Mouse (Mus musculus) c-Kit-positive CD71-positive TER-119-positive erythroid progenitor cells, embryonic 14.5 days (primary cell): ENCODE results near the gene Grb10.

Source experiments
- DNase-seq: peaks from one replicate; pipeline ENCODE4 v3.0.0-alpha.2; 2013; ENCODE audit warnings: low spot score

Grb10 gene

DNA sequence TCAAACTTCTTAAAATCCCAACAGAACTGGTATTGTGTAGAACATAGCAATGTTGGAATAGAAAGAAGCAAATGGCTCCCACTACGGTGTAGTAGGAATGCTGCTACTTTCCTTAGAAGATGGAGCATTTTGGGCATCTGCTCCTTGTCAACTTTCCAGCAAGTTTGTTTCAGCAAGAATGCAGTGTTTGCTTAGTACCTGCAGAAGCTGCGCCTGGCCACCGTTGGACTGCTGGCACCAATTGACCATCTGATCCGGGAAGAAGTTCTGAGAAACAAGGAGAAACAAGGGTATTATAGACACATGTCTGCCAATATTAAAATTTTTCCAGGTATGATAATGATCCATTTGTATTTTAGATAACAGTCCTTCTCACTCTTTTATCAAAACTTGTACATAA, 92.7 kb downstream of the Grb10 start:
- no peak for DNase-seq

DNA sequence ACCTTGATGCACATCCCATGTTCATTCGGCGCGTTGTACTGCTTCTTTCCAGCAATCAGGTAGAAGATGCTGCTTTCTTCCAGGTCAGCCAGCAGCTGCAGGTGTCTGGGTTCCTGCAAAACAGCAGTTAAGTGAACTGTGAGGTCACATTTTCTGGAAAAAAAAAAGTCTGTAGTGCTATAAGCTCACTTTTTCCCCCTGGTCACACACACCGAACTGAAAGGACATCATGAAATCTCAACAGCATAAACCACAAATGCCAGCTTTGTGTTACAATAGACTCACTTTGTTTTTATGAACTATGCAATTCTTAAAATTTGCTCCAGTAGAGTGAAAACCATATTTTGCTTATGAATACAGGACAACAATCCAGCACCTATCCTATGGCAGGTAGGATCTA, 93.7 kb downstream of the Grb10 start:
- DNase-seq, result no peak

DNA sequence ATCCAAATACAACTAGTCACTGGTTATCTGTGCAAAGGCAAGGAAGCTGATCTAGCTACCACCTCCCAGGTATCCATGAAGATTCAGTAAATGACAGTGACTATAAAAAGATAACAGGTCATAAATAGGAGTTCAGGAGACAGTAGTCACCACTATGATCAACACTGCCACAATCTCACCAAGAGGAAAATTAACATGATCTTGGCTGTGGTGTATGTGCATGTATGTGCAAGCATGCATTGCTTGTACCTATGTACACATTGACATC, 94.5 kb downstream of the Grb10 start:
- no peak for DNase-seq

DNA sequence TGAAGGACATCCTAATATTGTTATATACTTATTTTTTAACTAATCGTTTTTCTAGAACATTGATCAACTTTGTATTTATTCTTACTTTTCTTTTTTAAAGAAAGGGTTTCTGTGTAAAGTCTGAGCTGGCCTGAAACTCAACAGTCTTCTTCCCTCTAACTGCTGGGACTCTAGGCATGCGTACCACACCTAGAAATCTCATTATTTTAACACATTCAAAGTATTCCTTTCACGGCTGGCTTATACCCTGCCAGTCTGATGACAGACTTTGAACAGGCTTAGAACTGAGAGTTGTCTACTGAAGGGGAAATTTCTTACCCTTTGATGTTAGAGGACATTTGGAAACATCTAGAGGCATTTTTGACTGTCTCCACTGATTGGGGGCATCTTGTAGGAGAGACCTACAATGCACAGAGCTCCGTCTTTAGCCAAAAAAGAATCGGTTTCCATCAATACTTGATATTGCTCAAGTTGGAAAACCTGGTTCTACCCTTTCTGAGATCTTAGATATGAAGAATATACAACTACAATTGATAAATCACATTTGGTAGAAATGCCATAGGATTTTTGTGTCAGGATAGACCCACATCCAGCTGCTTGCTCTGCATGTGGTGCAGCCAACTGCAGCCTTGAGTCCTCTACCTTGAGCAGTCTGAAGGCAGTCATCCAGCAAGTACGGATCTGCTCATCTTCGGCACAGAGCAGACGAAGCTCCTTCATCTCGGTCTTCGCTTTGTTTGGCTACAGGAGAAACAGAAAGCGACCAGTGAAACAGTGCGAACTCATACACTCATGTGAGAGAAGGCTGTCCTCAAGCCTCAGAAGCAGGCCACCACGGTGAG, 95.0 kb downstream of the Grb10 start:
- DNase-seq, result no peak

DNA sequence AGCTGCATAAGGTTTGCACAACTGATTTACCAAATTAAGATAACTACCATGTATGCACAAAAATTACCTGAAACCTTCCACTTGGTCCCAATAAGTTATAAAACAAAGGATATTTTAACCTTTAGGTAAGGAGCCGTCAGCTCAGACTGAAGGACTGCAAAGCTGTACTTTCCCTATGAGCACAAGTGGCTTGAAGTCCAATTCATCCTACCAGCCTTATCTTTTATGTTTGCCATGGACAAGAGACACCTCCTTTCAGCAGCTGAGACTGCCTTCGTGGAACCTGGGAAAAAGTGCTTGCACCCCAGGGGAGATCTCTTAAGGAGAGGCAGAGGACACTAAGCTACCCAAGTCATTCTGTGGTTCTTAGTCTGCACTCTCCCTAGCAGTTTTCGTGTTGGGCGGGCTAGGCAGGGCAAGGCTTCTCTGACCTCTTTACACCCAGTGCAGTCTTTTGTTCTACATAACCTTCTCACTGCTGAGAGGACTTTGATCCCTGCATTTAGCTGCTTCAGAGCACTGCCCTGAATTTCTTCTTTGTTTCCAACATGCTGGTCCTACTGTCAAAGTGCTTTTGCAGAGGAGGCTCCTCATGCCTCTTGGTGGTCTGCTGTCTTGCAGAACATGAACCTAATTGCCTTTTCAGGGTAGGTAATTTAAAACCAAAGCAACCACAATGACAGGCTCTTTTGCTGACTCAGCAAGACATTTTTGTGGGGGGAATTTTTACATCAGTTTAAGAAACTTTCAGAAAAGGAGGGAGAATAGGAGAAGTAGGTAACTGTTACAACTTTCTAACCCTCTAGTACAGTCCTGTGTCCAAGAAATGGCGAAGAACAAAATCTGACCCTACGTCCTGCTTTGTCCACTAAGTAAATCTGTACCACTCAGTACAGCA, 95.9 kb downstream of the Grb10 start:
- DNase-seq, result no peak

DNA sequence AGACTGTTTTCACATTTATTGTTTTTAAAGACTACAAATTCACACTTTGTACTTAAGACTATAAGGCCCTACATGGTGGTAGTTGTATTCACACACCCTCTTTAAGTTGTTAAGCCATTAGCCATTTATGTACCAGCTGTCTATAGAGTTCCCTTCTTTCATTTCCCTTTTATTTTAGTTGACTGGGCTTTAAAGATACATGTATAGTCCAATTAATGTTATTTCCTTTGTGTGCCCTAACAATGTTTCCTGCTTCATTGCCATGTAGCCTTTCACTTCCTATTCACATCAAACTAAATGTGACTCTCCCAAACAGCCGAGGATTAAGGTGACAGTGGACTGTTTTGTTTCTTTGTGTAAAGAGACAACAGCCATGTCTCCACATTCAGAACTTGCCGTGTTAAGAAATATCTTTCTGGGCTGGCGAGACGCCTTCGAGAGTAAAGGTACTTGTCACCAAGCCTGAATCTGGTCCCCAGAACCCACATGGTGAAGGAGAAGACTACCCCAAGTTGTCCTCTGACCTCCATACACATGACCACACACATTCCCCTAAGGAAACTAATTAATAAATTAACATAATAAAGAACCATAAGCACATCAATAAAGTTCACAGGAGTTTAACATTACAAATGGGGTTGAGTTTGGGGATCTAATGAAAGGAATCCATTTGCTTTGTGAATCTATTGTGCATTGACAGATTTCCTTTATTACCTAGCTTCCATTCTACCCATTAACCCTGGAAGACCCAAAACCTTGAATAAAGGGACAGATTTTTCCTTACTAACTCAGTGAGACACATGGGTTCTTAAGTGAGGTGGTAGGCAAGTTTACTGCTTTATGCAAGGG, 97.4 kb downstream of the Grb10 start:
- no peak for DNase-seq

DNA sequence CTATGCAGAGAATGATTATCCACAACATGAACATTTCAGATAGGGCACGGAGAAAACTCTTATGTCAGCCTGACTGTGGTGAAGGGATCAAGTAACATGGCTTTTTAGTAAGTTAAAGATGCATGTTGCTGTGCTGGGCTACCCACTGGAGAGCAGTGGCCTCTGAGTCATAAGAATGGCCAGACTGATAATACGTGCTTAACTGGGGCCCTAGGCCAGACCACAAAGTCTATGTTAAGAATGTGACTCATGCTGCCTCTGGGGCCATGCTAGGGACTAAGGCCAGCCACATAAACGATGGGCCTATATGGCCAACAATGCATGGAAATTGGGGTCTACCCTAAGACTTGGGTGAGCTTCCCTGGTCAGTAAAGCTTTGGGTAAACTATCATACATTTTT, 98.9 kb downstream of the Grb10 start:
- DNase-seq, result no peak

DNA sequence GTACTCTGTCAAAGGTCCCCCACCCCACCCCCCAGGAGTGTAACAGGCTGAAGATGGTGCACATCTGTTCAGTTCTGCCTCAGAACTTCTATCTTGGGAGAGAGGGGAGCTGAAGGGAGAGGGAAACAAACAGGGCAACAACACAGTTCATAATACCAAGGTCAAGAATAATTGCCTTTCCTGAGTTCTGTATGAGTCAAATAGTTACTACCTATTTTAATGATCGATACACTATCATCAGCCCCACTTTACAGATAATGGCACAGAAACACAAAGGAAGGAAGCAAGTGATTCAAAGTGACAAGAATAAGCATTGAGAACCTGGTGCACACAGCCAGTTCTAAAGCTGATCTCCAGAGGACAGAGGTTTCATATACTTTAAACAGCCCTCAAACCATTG, 99.9 kb downstream of the Grb10 start:
- DNase-seq, result no peak

DNA sequence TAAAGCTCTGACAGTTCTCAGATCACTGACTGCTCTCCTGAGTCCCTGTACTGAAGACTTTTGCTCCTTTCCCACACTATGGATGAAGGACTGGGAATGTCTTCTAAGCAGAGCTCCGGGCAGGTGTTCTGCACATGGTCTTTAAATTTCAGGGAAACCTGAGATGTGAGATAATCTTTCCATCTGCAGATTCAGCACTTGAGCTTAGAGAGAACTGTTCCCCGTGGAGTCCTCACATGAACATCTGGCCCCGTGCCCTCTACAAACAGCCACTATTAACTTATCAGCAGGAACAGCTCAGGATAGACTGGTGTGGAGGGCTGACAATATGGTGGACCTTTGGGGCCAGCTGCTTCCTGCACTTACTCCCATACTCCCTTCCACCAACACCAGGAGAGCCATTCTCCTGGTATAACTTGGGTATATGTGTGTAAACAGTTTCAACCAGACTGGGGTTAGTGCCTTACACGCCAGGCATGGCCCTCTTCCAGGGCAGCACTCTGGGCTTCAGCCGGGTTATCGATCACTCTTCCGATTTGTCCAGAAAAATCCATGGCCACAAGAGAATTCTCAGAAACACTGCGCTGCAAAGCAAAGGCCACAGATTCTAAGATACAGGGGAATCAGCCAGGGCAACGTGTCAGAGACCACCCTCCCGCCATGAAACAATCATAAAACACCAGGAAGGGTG, 101.0 kb downstream of the Grb10 start:
- DNase-seq, result no peak

DNA sequence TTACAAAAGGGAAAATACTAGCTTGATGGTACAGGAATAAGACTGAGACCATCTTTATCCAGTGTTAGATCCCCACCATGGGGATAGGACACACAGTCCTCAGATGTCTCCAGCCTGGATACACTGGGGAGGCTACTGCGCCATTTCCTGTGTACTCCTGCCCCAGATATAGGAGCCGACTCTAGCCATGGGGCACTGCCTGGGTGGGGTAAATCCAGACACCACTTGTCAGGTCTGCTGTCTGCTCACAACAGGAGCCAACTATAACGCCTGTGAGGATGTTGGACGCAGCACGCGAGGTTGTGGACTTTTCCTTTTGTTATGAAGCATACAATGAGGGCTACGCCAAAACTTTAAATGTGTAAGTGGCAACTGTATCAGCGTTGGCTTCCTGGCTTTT, 103.7 kb downstream of the Grb10 start:
- no peak for DNase-seq

DNA sequence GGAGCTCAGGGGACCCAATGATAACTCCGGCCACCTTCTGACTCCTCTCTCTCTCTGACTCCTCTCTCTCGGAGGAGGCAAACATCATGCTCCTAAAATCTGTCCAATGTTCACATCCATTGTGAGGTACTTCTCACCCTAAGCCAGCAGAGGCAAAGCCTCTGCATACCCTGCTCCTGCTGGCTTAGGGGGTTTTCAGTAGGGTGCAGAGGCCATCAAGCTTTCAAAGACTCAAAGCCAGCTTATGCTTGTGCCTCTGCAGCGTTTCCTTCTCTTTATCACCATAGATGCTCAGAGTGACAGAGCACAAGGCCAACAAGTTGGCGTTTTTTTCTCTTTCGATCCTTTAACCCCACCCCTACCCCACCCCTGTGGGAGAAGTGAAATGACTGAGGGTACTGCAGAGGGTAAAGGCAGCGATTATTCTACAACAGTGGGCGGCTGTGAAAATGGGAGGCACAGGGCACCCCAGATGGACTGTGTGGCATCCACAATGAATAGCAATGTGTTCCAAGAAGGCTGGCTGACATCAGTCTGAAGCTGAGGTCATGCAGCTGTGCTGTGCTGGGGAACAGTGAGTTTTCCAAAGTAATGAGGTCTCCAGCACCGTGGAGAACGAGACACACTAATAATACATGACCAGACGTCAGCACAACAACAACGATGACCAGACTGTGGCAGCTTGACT, 106.2 kb downstream of the Grb10 start:
- DNase-seq, result no peak

DNA sequence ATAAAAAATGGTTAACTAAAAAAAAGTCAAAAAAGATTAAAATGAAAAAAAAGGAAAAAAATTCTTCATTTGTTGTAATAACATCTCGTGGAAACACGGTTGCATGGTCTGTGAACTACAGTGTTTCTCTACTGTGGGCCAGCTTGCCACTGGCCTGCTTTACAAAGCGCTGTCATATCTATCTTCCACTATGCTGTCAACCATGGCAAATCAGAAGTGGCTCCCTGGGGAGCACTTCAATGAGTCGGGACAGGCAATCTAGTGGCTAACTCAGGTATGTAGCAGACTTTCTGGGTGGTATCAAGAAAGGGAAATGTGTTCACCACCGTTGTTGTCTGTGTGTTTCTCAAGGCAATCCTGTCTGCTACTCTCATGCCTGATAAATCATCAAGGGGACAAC, 106.8 kb downstream of the Grb10 start:
- no peak for DNase-seq

DNA sequence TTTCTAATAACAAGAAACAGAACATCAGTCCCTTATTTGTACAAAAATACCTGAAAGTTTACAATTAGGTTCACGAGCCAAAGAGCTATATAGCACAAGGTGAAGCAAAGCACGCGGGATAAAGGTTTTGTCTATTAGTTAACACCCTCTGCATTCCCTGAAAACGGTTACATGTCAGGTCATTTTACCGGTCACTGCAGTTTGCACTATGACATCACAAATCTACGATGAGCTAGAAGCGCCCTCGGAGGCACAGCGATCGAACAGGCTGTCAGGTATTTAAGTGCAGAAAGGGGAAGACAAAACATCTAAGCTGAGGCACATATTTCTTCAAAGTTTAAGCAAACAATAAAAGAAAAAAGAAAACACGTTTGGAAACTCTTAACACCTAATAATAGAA, 108.0 kb downstream of the Grb10 start:
- DNase-seq, result no peak

DNA sequence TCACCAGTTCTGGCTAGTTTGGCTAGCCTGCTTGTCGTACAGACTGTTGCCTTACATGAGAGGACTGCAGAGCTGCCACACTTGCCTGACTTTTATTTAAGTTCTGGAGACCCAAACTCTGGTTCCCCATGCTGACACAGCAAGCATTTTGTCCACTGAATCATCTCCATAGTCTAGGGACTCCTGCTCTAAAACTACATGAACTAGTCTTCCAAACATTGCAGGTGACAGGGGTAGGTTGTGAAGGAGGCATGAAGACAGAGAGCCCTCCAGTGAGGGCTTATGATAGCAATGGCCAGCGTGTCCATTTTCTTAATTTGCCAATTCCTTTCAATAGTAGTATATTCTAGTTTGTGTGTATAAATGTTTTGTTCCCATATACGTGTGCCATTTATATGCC, 109.4 kb downstream of the Grb10 start:
- no peak for DNase-seq

DNA sequence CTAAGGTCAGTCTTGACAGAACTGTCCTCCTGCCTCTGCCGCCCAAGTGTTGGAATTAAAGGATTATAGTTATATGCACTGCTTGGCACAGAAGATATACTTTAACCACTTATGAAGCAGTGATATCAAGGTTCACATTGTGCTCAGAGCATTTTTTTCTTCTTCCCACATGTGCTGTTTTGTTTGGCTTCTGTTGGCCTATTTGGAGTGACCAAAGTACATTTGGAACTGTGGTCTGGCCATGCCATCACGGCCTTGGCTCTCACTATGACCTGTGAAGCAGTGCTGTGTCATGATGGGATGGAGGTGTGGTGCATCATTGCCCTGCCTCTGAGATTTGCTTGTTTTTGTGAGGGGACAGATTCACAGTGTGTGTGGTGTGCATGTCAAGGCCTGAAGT, 109.9 kb downstream of the Grb10 start:
- no peak for DNase-seq

DNA sequence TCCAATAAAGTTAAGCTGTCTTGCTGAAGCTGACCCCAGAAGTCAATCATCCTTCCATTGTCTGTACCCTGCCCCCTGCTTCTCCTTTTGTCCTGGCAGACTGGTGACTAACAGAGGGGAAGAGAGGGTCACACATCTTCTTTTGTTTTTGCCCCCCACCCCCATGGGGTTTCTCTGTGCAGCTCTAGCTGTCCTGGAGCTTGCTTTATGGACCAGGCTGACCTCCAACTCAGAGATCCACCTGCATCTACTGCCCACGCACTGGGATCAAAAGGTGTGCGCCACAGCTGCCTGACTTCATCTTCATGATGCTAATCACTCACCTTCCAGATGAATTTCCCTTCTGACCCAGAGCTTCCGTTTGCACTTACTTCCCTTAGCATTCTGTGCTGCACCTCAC, 114.6 kb downstream of the Grb10 start:
- no peak for DNase-seq

DNA sequence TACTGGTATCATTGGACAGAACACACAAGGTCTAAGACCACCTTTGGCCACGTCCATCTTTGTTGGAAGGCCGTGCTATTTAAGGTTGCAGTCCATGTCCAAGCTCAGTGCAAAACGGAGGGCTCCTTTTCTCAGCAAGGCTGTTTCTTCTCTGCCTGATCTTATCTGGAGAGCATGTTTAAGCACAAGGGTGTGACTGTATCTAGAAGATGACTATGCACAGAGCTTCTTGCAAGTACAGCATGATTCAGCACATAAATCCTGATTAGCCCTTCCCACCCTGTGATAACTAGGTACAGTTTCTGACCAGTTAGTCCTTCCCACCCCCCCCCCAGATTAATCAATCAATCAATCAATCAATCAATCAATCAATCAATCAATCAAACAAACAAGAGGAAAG, 115.1 kb downstream of the Grb10 start:
- peak; percentile 26 for DNase-seq

DNA sequence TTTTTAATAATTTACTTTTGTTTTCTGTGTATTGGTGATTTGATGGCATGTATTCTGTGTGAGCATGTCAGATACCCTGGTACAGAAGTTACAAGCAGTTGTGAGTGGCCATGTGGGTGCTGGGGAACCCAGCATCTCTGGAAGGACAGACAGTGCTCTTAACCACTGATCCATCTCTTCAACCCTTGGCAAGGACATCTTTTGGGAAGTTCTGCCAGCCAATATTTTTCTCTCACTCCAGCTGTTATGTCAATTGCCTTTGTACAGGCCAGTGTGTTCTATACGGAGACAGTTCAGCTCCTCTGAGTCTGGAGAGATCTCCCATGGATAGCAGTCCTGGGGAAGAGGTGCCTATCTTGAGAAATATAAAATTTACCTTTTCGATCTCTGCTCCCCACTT, 116.4 kb downstream of the Grb10 start:
- DNase-seq, result no peak

DNA sequence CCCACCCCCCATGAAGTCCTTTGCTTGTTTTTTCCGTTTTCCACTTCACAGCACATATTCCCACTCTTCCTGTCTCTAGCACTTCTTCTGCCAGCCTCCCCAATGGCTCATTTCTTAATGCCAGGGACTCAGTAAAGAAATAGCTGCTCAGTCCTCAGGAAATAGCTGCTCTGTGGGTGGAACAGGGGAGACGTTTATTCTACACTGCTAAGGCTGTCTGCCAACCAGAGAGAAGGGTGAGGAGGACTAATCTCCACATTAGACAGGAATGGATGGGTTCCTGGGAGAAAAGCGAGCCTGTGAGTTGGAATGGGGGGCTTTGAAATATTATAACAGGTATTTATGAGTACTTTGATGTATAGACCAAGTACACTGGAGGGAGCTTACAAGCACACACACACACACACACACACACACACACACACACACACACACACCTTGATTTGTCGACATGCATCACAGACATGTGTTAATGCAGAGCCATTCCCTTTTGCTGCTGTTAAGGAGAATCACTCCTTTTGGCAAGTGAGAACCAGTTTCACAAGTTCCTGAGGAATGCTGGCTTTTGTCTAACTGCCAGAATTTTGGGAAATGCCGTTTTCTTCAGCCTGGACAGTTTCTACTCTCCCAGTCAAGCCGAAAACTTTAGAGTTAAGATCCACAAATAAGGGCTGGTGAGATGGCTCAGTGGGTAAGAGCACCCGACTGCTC, 130.6 kb downstream of the Grb10 start:
- DNase-seq, result no peak

DNA sequence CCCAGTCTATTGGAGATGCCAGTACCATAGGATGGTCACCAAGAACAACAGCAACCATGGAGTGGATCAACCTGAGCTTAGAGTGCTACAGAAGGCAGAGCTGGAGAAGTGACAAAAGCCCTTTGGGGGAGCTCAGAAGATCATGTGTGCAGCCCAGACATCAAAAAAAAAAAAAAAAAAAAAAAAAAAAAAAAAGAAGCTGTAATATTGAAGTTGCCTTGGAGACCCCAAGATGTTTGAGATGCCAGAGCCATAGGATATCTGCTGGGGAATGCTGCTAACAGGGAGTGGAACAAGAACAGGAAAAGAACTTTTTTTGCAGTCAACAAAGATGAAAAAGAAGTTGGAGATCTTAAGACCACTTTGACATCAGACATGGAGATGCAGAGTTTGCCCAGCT, 133.0 kb downstream of the Grb10 start:
- no peak for DNase-seq

DNA sequence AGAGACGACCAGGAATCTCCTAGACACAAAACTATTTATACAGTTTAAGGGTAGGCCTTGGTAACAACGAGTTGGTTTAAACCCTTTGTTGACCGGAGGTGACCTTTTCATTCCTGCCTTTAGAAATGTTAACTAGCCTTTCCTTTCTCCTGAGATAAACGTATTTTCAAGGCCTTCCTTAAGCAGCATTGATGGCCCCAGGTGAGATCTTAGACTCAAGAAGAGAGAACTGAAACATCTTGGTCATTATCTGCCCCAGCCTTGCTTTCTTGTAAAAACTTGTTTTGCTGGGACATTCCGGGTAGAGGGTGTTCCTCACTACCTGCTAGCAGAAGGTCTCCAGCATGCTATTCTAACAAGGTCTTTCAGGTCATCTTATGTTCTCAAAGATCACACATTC, 133.5 kb downstream of the Grb10 start:
- DNase-seq, result no peak
